9 mouse cellular contexts compared by ENCODE assay signal in the genomic region with DNA sequence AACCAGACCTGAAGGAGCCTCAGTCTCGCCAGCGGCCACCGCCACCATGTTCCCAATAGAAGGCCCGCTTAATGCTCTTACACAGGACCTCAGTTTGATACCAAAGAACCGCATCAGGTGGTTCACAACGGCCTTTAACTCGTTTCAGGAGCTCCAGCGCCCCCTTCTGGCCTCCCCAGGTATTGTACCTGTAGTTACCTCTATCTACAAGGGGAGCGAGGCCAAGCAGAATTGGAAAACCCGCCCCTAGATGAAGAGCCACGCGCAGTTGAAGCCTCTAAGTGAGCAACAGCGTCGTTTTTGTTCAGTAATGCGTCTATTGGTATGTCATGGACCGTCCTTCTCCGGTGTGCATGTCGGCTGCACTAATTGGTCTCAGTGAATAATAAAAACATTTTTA. TPM values are rescaled to one million over a fixed set of nuclear protein-coding genes. Genes with fewer than 3 reads are reported as not detected.
DNase-seq lines count a peak whose midpoint lies in the region; ATAC-seq and TF ChIP-seq lines count a peak whose summit lies in the region.
"Had no signal": no experiment of that assay in that cellular context is flagged by ENCODE, and none has a peak within 500 bp of the region (broad histone marks: within the 10 kb centered on the region; RNA-seq: fewer than 3 reads in every experiment).

No protein-coding gene starts in this region.

- WGBS in intestine, embryonic 14.5 days: 16% methylated on average over 18 of the region's 18 CpGs
- 16% methylated on average over 18 of the region's 18 CpGs for WGBS in intestine, embryonic 16.5 days
- 13% methylated on average over 18 of the region's 18 CpGs for WGBS in heart, embryonic 10.5 days
- 13% methylated on average over 18 of the region's 18 CpGs for WGBS in midbrain, postnatal 0 days

- peak; percentile 78 for TF ChIP-seq CTCF in midbrain, postnatal 0 days (IDR thresholded peaks at IDR 0.05)

- H3K4me1 ChIP-seq in intestine, embryonic 14.5 days (replicated peaks; ENCODE audit: control insufficient read depth, insufficient read depth, low read length): no peaks in the 10 kb centered on the region
- no peaks in the 10 kb centered on the region for H3K4me1 ChIP-seq in intestine, embryonic 16.5 days (ENCODE audit: control insufficient read depth, insufficient read depth, low read length)
- H3K4me1 ChIP-seq in heart, embryonic 10.5 days: no peaks in the 10 kb centered on the region
- no peaks in the 10 kb centered on the region for H3K4me1 ChIP-seq in midbrain, postnatal 0 days (ENCODE audit: insufficient read depth, low read length)

- H3K9me3 ChIP-seq in intestine, embryonic 14.5 days (ENCODE audit: control insufficient read depth, low read length): no peaks in the 10 kb centered on the region
- no peaks in the 10 kb centered on the region for H3K9me3 ChIP-seq in intestine, embryonic 16.5 days (ENCODE audit: control insufficient read depth, low read length)
- H3K9me3 ChIP-seq in heart, embryonic 10.5 days: no peaks in the 10 kb centered on the region
- no peaks in the 10 kb centered on the region for H3K9me3 ChIP-seq in midbrain, postnatal 0 days (ENCODE audit: low read length)
- H3K9me3 ChIP-seq: embryonic facial prominence, embryonic 15.5 days had no signal

- intact Hi-C loops in left cerebral cortex, postnatal 25 days (cut with DNase I): loop anchor here (10.0 kb wide), 1 partner anchor 410 kb away; a partner anchor contains a TSS

- no peak for ATAC-seq in intestine, embryonic 14.5 days (replicated peaks; ENCODE audit: low FRiP score, low TSS enrichment, low read depth)
- no peak for ATAC-seq in intestine, embryonic 16.5 days
- ATAC-seq in midbrain, postnatal 0 days (ENCODE audit: low FRiP score): no peak

- H3K36me3 ChIP-seq in intestine, embryonic 14.5 days (ENCODE audit: control insufficient read depth, insufficient read depth, low read length): no peaks in the 10 kb centered on the region
- H3K36me3 ChIP-seq in intestine, embryonic 16.5 days (ENCODE audit: control insufficient read depth, insufficient read depth, low read length): no peaks in the 10 kb centered on the region
- no peaks in the 10 kb centered on the region for H3K36me3 ChIP-seq in heart, embryonic 10.5 days
- no peaks in the 10 kb centered on the region for H3K36me3 ChIP-seq in midbrain, postnatal 0 days (ENCODE audit: insufficient read depth, low read length)
- H3K36me3 ChIP-seq: embryonic facial prominence, embryonic 15.5 days had no signal

- no peaks in the 10 kb centered on the region for H3K27me3 ChIP-seq in intestine, embryonic 14.5 days (replicated peaks; ENCODE audit: control insufficient read depth, insufficient read depth, low read length)
- H3K27me3 ChIP-seq in intestine, embryonic 16.5 days (replicated peaks; ENCODE audit: control insufficient read depth, insufficient read depth, low read length): no peaks in the 10 kb centered on the region
- H3K27me3 ChIP-seq in heart, embryonic 10.5 days (ENCODE audit: insufficient read depth, poor library complexity, severe bottlenecking): peaks cover 4% of the 10 kb centered on the region; the same call in 1 of the 2 replicates
- H3K27me3 ChIP-seq in midbrain, postnatal 0 days (ENCODE audit: insufficient read depth, low read length): no peaks in the 10 kb centered on the region
- H3K27me3 ChIP-seq: embryonic facial prominence, embryonic 15.5 days had no signal

- H3K4me3 ChIP-seq in intestine, embryonic 14.5 days (ENCODE audit: low read depth, low read length): no peak overlapping the region
- H3K4me3 ChIP-seq in intestine, embryonic 16.5 days (ENCODE audit: low read length): no peak overlapping the region
- peak overlapping the region; percentile 2; the same call in 1 of the 2 replicates for H3K4me3 ChIP-seq in heart, embryonic 10.5 days
- H3K4me3 ChIP-seq in midbrain, postnatal 0 days (ENCODE audit: low read depth, low read length): no peak overlapping the region
- H3K4me3 ChIP-seq: embryonic facial prominence, embryonic 15.5 days had no signal

- no peak overlapping the region for H3K27ac ChIP-seq in intestine, embryonic 14.5 days (ENCODE audit: low read depth)
- no peak overlapping the region for H3K27ac ChIP-seq in intestine, embryonic 16.5 days (ENCODE audit: low read length)
- H3K27ac ChIP-seq in heart, embryonic 10.5 days: no peak overlapping the region
- H3K27ac ChIP-seq in midbrain, postnatal 0 days (ENCODE audit: low read depth, low read length): no peak overlapping the region
- H3K27ac ChIP-seq: embryonic facial prominence, embryonic 15.5 days had no signal

- H3K9ac ChIP-seq in intestine, embryonic 14.5 days (ENCODE audit: low read length): no peak overlapping the region
- no peak overlapping the region for H3K9ac ChIP-seq in intestine, embryonic 16.5 days (ENCODE audit: low read depth, low read length)
- no peak overlapping the region for H3K9ac ChIP-seq in midbrain, postnatal 0 days (replicated peaks; ENCODE audit: low read length, poor library complexity, severe bottlenecking)
- H3K9ac ChIP-seq: embryonic facial prominence, embryonic 15.5 days had no signal

- H3K4me2 ChIP-seq in intestine, embryonic 14.5 days (ENCODE audit: low read length): no peak overlapping the region
- no peak overlapping the region for H3K4me2 ChIP-seq in intestine, embryonic 16.5 days (ENCODE audit: low read depth, low read length)
- no peak overlapping the region for H3K4me2 ChIP-seq in midbrain, postnatal 0 days (ENCODE audit: low read depth, low read length, poor library complexity, severe bottlenecking)
- H3K4me2 ChIP-seq: embryonic facial prominence, embryonic 15.5 days had no signal

- peak; percentile 89 for DNase-seq in intestine, embryonic 14.5 days (ENCODE audit: low spot score)
- DNase-seq in T-cell, adult 2 months (ENCODE audit: low spot score): peak; percentile 71
- peak; percentile 85 for DNase-seq in embryo, embryonic 10.5 days (ENCODE audit: low spot score)
- DNase-seq in heart, embryonic 10.5 days (ENCODE audit: low spot score): peak; percentile 80
- peak; percentile 56 to 61 for DNase-seq in left cerebral cortex, postnatal 25 days (ENCODE audit: low spot score in 2 of 2)
- peak; percentile 63 for DNase-seq in midbrain, postnatal 0 days (ENCODE audit: low spot score)
- peak; percentile 83 for DNase-seq in thymus, postnatal 0 days (ENCODE audit: low spot score)

RNA-seq across cellular contexts. Expression of a gene that starts 12.3 kb away (rescaled TPM):
- not detected in 2 replicates for polyA plus RNA-seq in intestine, embryonic 14.5 days (2014; fragmentation: Nextera tagmentation; extraction: Ambion mirVana)
- polyA plus RNA-seq in intestine, embryonic 16.5 days (2015; fragmentation: Nextera tagmentation; extraction: Ambion mirVana): not detected in 2 replicates
- polyA plus RNA-seq in heart, embryonic 10.5 days (2016; fragmentation: Nextera tagmentation; extraction: Ambion mirVana): not detected in 2 replicates
- total RNA-seq in left cerebral cortex, postnatal 25 days (2021): not detected
- not detected in 2 replicates for total RNA-seq in midbrain, postnatal 0 days (2014; rRNA removed)
- polyA plus RNA-seq in midbrain, postnatal 0 days (2015; fragmentation: Nextera tagmentation; extraction: Ambion mirVana): not detected in 2 replicates
- polyA plus RNA-seq in thymus, postnatal 0 days (2015; fragmentation: Nextera tagmentation; extraction: Ambion mirVana): not detected in 2 replicates

RNA-seq across cellular contexts. Expression of a gene that starts 22.0 kb away (rescaled TPM):
- 0.57 TPM in 1 of 2 replicates, not detected in the other for polyA plus RNA-seq in intestine, embryonic 14.5 days (2014; fragmentation: Nextera tagmentation; extraction: Ambion mirVana)
- polyA plus RNA-seq in intestine, embryonic 16.5 days (2015; fragmentation: Nextera tagmentation; extraction: Ambion mirVana): 0.31 TPM in 1 of 2 replicates, not detected in the other
- polyA plus RNA-seq in heart, embryonic 10.5 days (2016; fragmentation: Nextera tagmentation; extraction: Ambion mirVana): not detected in 2 replicates
- not detected for total RNA-seq in left cerebral cortex, postnatal 25 days (2021)
- not detected in 2 replicates for total RNA-seq in midbrain, postnatal 0 days (2014; rRNA removed)
- not detected in 2 replicates for polyA plus RNA-seq in midbrain, postnatal 0 days (2015; fragmentation: Nextera tagmentation; extraction: Ambion mirVana)
- polyA plus RNA-seq in thymus, postnatal 0 days (2015; fragmentation: Nextera tagmentation; extraction: Ambion mirVana): 0.18 TPM in 1 of 2 replicates, not detected in the other
- polyA plus RNA-seq: embryonic facial prominence, embryonic 15.5 days had no signal

RNA-seq across cellular contexts. Expression of a gene that starts 29.6 kb away (rescaled TPM):
- polyA plus RNA-seq in intestine, embryonic 14.5 days (2014; fragmentation: Nextera tagmentation; extraction: Ambion mirVana): 97.3 and 99.7 TPM in 2 replicates
- polyA plus RNA-seq in intestine, embryonic 16.5 days (2015; fragmentation: Nextera tagmentation; extraction: Ambion mirVana): 67.2 and 69.6 TPM in 2 replicates
- 91.7 and 127 TPM in 2 replicates for polyA plus RNA-seq in heart, embryonic 10.5 days (2016; fragmentation: Nextera tagmentation; extraction: Ambion mirVana)
- 10 to 100 TPM; 58.1 to 62.6 TPM for total RNA-seq in left cerebral cortex, postnatal 25 days (2021)
- total RNA-seq in midbrain, postnatal 0 days (2014; rRNA removed): 57.4 and 66.2 TPM in 2 replicates
- 101 and 102 TPM in 2 replicates for polyA plus RNA-seq in midbrain, postnatal 0 days (2015; fragmentation: Nextera tagmentation; extraction: Ambion mirVana)
- 98.8 and 108 TPM in 2 replicates for polyA plus RNA-seq in thymus, postnatal 0 days (2015; fragmentation: Nextera tagmentation; extraction: Ambion mirVana)

RNA-seq across cellular contexts. Expression of a gene that starts 34.8 kb away (rescaled TPM):
- polyA plus RNA-seq in intestine, embryonic 14.5 days (2014; fragmentation: Nextera tagmentation; extraction: Ambion mirVana): not detected in 2 replicates
- not detected in 2 replicates for polyA plus RNA-seq in intestine, embryonic 16.5 days (2015; fragmentation: Nextera tagmentation; extraction: Ambion mirVana)
- polyA plus RNA-seq in heart, embryonic 10.5 days (2016; fragmentation: Nextera tagmentation; extraction: Ambion mirVana): not detected in 2 replicates
- total RNA-seq in left cerebral cortex, postnatal 25 days (2021): not detected
- not detected in 2 replicates for total RNA-seq in midbrain, postnatal 0 days (2014; rRNA removed)
- polyA plus RNA-seq in midbrain, postnatal 0 days (2015; fragmentation: Nextera tagmentation; extraction: Ambion mirVana): not detected in 2 replicates
- polyA plus RNA-seq in thymus, postnatal 0 days (2015; fragmentation: Nextera tagmentation; extraction: Ambion mirVana): 0.03 TPM in 1 of 2 replicates, not detected in the other
- polyA plus RNA-seq: embryonic facial prominence, embryonic 15.5 days had no signal

RNA-seq across cellular contexts. Expression of a gene that starts 52.1 kb away (rescaled TPM):
- not detected in 2 replicates for polyA plus RNA-seq in intestine, embryonic 14.5 days (2014; fragmentation: Nextera tagmentation; extraction: Ambion mirVana)
- polyA plus RNA-seq in intestine, embryonic 16.5 days (2015; fragmentation: Nextera tagmentation; extraction: Ambion mirVana): not detected in 2 replicates
- polyA plus RNA-seq in heart, embryonic 10.5 days (2016; fragmentation: Nextera tagmentation; extraction: Ambion mirVana): not detected in 2 replicates
- not detected for total RNA-seq in left cerebral cortex, postnatal 25 days (2021)
- not detected in 2 replicates for total RNA-seq in midbrain, postnatal 0 days (2014; rRNA removed)
- not detected in 2 replicates for polyA plus RNA-seq in midbrain, postnatal 0 days (2015; fragmentation: Nextera tagmentation; extraction: Ambion mirVana)
- polyA plus RNA-seq in thymus, postnatal 0 days (2015; fragmentation: Nextera tagmentation; extraction: Ambion mirVana): not detected in 2 replicates
- polyA plus RNA-seq: embryonic facial prominence, embryonic 15.5 days had no signal
